Mouse (Mus musculus): ENCODE data around the gene Tas2r143.

GRCm38 (mm10) chr6:42355794-42356600 is 44.0 kb upstream of the Tas2r143 start:
- TF ChIP-seq TAL1 (IDR thresholded peaks at IDR 0.05; ENCODE audit: low read length), result no peak
- no peak for TF ChIP-seq GATA1 (IDR thresholded peaks at IDR 0.05; ENCODE audit: low read length)
